Mouse (Mus musculus): ENCODE results near the gene Dennd1c. TPM values are rescaled to one million over a fixed set of nuclear protein-coding genes. Genes with fewer than 3 reads are reported as not detected.

Dennd1c gene
- polyA plus RNA-seq, 1 experiment = 0.03 TPM

GRCm38 (mm10) chr17:57110005-57110404, 31.7 kb upstream of the Dennd1c start:
- Histone ChIP-seq H3K4me1 (ENCODE audit: control insufficient read depth) (peaks cover 5% of the 10 kb centered on the region), H3K36me3 (ENCODE audit: control insufficient read depth) (no peaks in the 10 kb centered on the region), H3K27me3 (ENCODE audit: control insufficient read depth) (peaks cover 26% of the 10 kb centered on the region), H3K4me3 (replicated peaks) (no peak overlapping the region), H3K9me3 (ENCODE audit: control insufficient read depth, low read length) (no peaks in the 10 kb centered on the region)
- TF ChIP-seq GATA1 (IDR thresholded peaks at IDR 0.05; ENCODE audit: low read length) = no peak
- TF ChIP-seq TAL1 (IDR thresholded peaks at IDR 0.05; ENCODE audit: low read length) = no peak

GRCm38 (mm10) chr17:57108666-57109171, 30.4 kb upstream of the Dennd1c start:
- peaks cover 5% of the 10 kb centered on the region for H3K4me1 ChIP-seq (ENCODE audit: control insufficient read depth)
- no peaks in the 10 kb centered on the region for H3K9me3 ChIP-seq (ENCODE audit: control insufficient read depth, low read length)
- H3K27me3 ChIP-seq (ENCODE audit: control insufficient read depth) = peaks cover 34% of the 10 kb centered on the region
- H3K36me3 ChIP-seq (ENCODE audit: control insufficient read depth) = no peaks in the 10 kb centered on the region
- H3K4me3 ChIP-seq (replicated peaks) = no peak overlapping the region
- TF ChIP-seq TAL1 (IDR thresholded peaks at IDR 0.05; ENCODE audit: low read length) (no peak), GATA1 (IDR thresholded peaks at IDR 0.05; ENCODE audit: low read length) (no peak)

- Histone ChIP-seq H3K9me3 (ENCODE audit: control insufficient read depth, low read length) (no peaks in the 10 kb centered on the region), H3K36me3 (ENCODE audit: control insufficient read depth) (no peaks in the 10 kb centered on the region), H3K4me1 (ENCODE audit: control insufficient read depth) (peaks cover 5% of the 10 kb centered on the region), H3K27me3 (ENCODE audit: control insufficient read depth) (peaks cover 38% of the 10 kb centered on the region), H3K4me3 (replicated peaks) (no peak overlapping the region)
- TF ChIP-seq TAL1 (IDR thresholded peaks at IDR 0.05; ENCODE audit: low read length) = no peak
- no peak for TF ChIP-seq GATA1 (IDR thresholded peaks at IDR 0.05; ENCODE audit: low read length)
Observed at GRCm38 (mm10) chr17:57108040-57108665, 29.8 kb upstream of the Dennd1c start.

GRCm38 (mm10) chr17:57107064-57107463, 28.8 kb upstream of the Dennd1c start:
- peaks cover 38% of the 10 kb centered on the region for H3K27me3 ChIP-seq (ENCODE audit: control insufficient read depth)
- no peak overlapping the region for H3K4me3 ChIP-seq (replicated peaks)
- H3K4me1 ChIP-seq (ENCODE audit: control insufficient read depth) = peaks cover 5% of the 10 kb centered on the region
- H3K9me3 ChIP-seq (ENCODE audit: control insufficient read depth, low read length) = no peaks in the 10 kb centered on the region
- no peak for TF ChIP-seq GATA1 (IDR thresholded peaks at IDR 0.05; ENCODE audit: low read length)
- no peak for TF ChIP-seq TAL1 (IDR thresholded peaks at IDR 0.05; ENCODE audit: low read length)
- no peaks in the 10 kb centered on the region for H3K36me3 ChIP-seq (ENCODE audit: control insufficient read depth)

- Histone ChIP-seq H3K4me3 (replicated peaks) (no peak overlapping the region), H3K9me3 (ENCODE audit: control insufficient read depth, low read length) (no peaks in the 10 kb centered on the region), H3K27me3 (ENCODE audit: control insufficient read depth) (peaks cover 38% of the 10 kb centered on the region), H3K4me1 (ENCODE audit: control insufficient read depth) (peaks cover 5% of the 10 kb centered on the region), H3K36me3 (ENCODE audit: control insufficient read depth) (no peaks in the 10 kb centered on the region)
- TF ChIP-seq TAL1 (IDR thresholded peaks at IDR 0.05; ENCODE audit: low read length) = no peak
- no peak for TF ChIP-seq GATA1 (IDR thresholded peaks at IDR 0.05; ENCODE audit: low read length)
Observed at GRCm38 (mm10) chr17:57106035-57106368, 27.7 kb upstream of the Dennd1c start.

GRCm38 (mm10) chr17:57105181-57106034, 27.1 kb upstream of the Dennd1c start, which contains the start of gene Tnfsf9:
Tnfsf9 (plus strand) TSS chr17:57105325.
- no peaks in the 10 kb centered on the region for H3K9me3 ChIP-seq (ENCODE audit: control insufficient read depth, low read length)
- TF ChIP-seq GATA1 (IDR thresholded peaks at IDR 0.05; ENCODE audit: low read length) (no peak), TAL1 (IDR thresholded peaks at IDR 0.05; ENCODE audit: low read length) (no peak)
- H3K27me3 ChIP-seq (ENCODE audit: control insufficient read depth) = peaks cover 38% of the 10 kb centered on the region
- peak within 1 kb of the TSS; percentile 47 for H3K4me3 ChIP-seq (replicated peaks)
- H3K4me1 ChIP-seq (ENCODE audit: control insufficient read depth) = peaks cover 5% of the 10 kb centered on the region
- no peaks in the 10 kb centered on the region for H3K36me3 ChIP-seq (ENCODE audit: control insufficient read depth)

GRCm38 (mm10) chr17:57104496-57104895, 26.2 kb upstream of the Dennd1c start:
- Histone ChIP-seq H3K4me1 (ENCODE audit: control insufficient read depth) (peaks cover 12% of the 10 kb centered on the region), H3K36me3 (ENCODE audit: control insufficient read depth) (no peaks in the 10 kb centered on the region), H3K27me3 (ENCODE audit: control insufficient read depth) (peaks cover 38% of the 10 kb centered on the region), H3K9me3 (ENCODE audit: control insufficient read depth, low read length) (no peaks in the 10 kb centered on the region), H3K4me3 (replicated peaks) (no peak overlapping the region)
- TF ChIP-seq TAL1 (IDR thresholded peaks at IDR 0.05; ENCODE audit: low read length) = no peak
- TF ChIP-seq GATA1 (IDR thresholded peaks at IDR 0.05; ENCODE audit: low read length) = no peak

GRCm38 (mm10) chr17:57102276-57102675, 24.0 kb upstream of the Dennd1c start:
- Histone ChIP-seq H3K4me3 (replicated peaks) (no peak overlapping the region), H3K27me3 (ENCODE audit: control insufficient read depth) (peaks cover 37% of the 10 kb centered on the region), H3K4me1 (ENCODE audit: control insufficient read depth) (peaks cover 14% of the 10 kb centered on the region), H3K36me3 (ENCODE audit: control insufficient read depth) (no peaks in the 10 kb centered on the region), H3K9me3 (ENCODE audit: control insufficient read depth, low read length) (no peaks in the 10 kb centered on the region)
- TF ChIP-seq TAL1 (IDR thresholded peaks at IDR 0.05; ENCODE audit: low read length) (no peak), GATA1 (IDR thresholded peaks at IDR 0.05; ENCODE audit: low read length) (no peak)

GRCm38 (mm10) chr17:57099629-57100325, 21.5 kb upstream of the Dennd1c start:
- no peak for TF ChIP-seq TAL1 (IDR thresholded peaks at IDR 0.05; ENCODE audit: low read length)
- no peak for TF ChIP-seq GATA1 (IDR thresholded peaks at IDR 0.05; ENCODE audit: low read length)
- Histone ChIP-seq H3K4me3 (replicated peaks) (no peak overlapping the region), H3K9me3 (ENCODE audit: control insufficient read depth, low read length) (no peaks in the 10 kb centered on the region), H3K27me3 (ENCODE audit: control insufficient read depth) (peaks cover 16% of the 10 kb centered on the region), H3K4me1 (ENCODE audit: control insufficient read depth) (peaks cover 17% of the 10 kb centered on the region), H3K36me3 (ENCODE audit: control insufficient read depth) (no peaks in the 10 kb centered on the region)
